Mouse (Mus musculus) myocyte (in vitro differentiated cells): ENCODE data around the gene Cript. TPM values are rescaled to one million over a fixed set of nuclear protein-coding genes. Genes with fewer than 3 reads are reported as not detected.

Source experiments
- H3K27me3 ChIP-seq: one replicate; pipeline ENCODE4 v1.6.1; 2011; ENCODE audit not compliant: control insufficient read depth, insufficient read depth, insufficient read length
- H3K36me3 ChIP-seq: one replicate; pipeline ENCODE4 v1.6.1; 2011; ENCODE audit not compliant: control insufficient read depth, insufficient read depth
- H3K4me2 ChIP-seq: one replicate; pipeline ENCODE4 v1.6.1; 2011; ENCODE audit warnings: low read depth, control low read depth
- H3K4me3 ChIP-seq: one replicate; pipeline ENCODE4 v1.5.1; 2011; ENCODE audit warnings: mild to moderate bottlenecking, control low read depth, moderate library complexity
- H3K79me2 ChIP-seq: one replicate; pipeline ENCODE4 v1.6.1; 2011; ENCODE audit not compliant: control insufficient read depth, insufficient read depth
- H3ac ChIP-seq: one replicate; pipeline ENCODE4 v1.6.1; 2011; ENCODE audit not compliant: control insufficient read depth, insufficient read length
- CEBPB ChIP-seq: IDR thresholded peaks from 2 replicates; pipeline ENCODE4 v1.6.1; 2011; ENCODE audit warnings: mild to moderate bottlenecking, moderate library complexity; ENCODE audit not compliant: poor library complexity, insufficient read depth, severe bottlenecking
- E2F4 ChIP-seq: IDR thresholded peaks from one replicate; pipeline ENCODE4 v1.6.1; 2011; ENCODE audit warnings: mild to moderate bottlenecking, control low read depth, moderate library complexity; ENCODE audit not compliant: insufficient read depth
- MAX ChIP-seq: IDR thresholded peaks from one replicate; pipeline ENCODE4 v1.6.1; 2011; ENCODE audit warnings: low read depth, mild to moderate bottlenecking, control low read depth
- MYOD1 ChIP-seq, 3 experiments: IDR thresholded peaks; one replicate each; pipeline ENCODE4 v1.6.1; 2011; ENCODE audit warnings: control low read depth in 2 of 3, low read depth in 2 of 3, mild to moderate bottlenecking in 2 of 3, moderate library complexity in 1 of 3; ENCODE audit not compliant: insufficient read length in 2 of 3, control insufficient read depth in 1 of 3
- MYOG ChIP-seq, 3 experiments: IDR thresholded peaks; one replicate each; pipeline ENCODE4 v1.6.1; 2011; ENCODE audit warnings: control low read depth in 2 of 3, low read depth in 2 of 3, mild to moderate bottlenecking in 2 of 3; ENCODE audit not compliant: insufficient read length in 2 of 3, control insufficient read depth in 1 of 3, insufficient read depth in 1 of 3
- POLR2A ChIP-seq: IDR thresholded peaks from one replicate; pipeline ENCODE4 v1.6.1; 2011; ENCODE audit warnings: low read depth, mild to moderate bottlenecking, control low read depth, moderate library complexity; ENCODE audit not compliant: insufficient read length
- POLR2AphosphoS2 ChIP-seq: IDR thresholded peaks from one replicate; pipeline ENCODE4 v1.6.1; 2011; ENCODE audit warnings: low read depth, control low read depth; ENCODE audit not compliant: insufficient read length
- REST ChIP-seq: IDR thresholded peaks from one replicate; pipeline ENCODE4 v1.6.1; 2011; ENCODE audit warnings: mild to moderate bottlenecking, control low read depth, moderate library complexity; ENCODE audit not compliant: insufficient read depth, insufficient read length
- SRF ChIP-seq: IDR thresholded peaks from one replicate; pipeline ENCODE4 v1.6.1; 2011; ENCODE audit warnings: low read depth; ENCODE audit not compliant: control insufficient read depth, insufficient read length
- TCF12 ChIP-seq: IDR thresholded peaks from one replicate; pipeline ENCODE4 v1.6.1; 2011; ENCODE audit warnings: mild to moderate bottlenecking, control low read depth; ENCODE audit not compliant: poor library complexity, insufficient read depth, severe bottlenecking
- TCF3 ChIP-seq: IDR thresholded peaks from one replicate; pipeline ENCODE4 v1.6.1; 2011; ENCODE audit warnings: low read depth, control low read depth; ENCODE audit not compliant: insufficient read length
- USF1 ChIP-seq: IDR thresholded peaks from one replicate; pipeline ENCODE4 v1.6.1; 2011; ENCODE audit warnings: low read depth, mild to moderate bottlenecking, control low read depth, moderate library complexity
- polyA plus RNA-seq: library from polyadenylated mRNA; unstranded; fragments of >200 nt; fragmentation: generic; extraction: Trizol; gene quantifications from one replicate; pipeline ENCODE4 v1.2.1, GENCODE M21; 2012; ENCODE audit warnings: missing spikeins

The Cript gene
- polyA plus RNA-seq: 49.1 TPM

DNA sequence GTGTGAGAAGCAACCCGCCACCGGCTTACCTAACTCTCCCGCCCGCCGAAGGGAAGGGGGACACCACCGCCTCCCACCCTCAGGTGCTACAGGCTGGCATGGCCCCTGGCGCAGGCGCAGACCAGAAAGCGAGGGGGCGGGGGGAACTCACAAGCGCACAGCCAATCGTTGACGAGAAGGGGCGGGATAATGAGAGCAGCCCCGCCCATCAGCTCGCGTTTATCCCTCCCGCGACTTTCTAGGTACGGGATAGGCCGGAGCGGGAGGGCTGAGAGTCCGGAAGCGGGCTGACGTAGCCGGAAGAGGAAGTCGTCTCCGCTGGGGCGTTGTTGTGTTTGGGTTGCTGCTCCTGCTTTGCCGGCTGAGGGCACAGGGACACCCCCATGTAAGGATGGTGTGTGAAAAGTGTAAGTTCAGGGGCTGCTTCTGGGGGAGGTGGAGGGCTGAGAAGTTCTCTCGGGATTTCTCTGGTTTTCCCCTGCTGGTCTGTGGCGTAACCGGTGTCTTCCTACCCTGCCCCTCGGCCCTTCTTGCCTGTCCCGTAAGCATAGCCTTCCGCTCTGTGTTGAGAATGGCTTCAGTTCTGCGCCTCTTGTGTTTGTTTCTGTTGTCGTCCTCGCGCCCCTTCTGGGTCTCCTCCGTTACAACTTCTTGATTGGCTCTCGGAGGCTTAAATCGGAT is at the start of gene Cript, which contains the start of gene Pigf:
TSS of gene Cript (plus strand) at position 282 of the 681 bp plus-strand sequence.
TSS of gene Pigf (minus strand) at position 138 of the 681 bp plus-strand sequence.
- H3ac ChIP-seq: peak within 1 kb of the TSS; percentile 27
- H3K79me2 ChIP-seq: peaks cover 12% of the 10 kb centered on the region
- peak within 1 kb of the TSS; percentile 94 for H3K4me2 ChIP-seq
- peak within 1 kb of the TSS; percentile 62 for H3K4me3 ChIP-seq
- TF ChIP-seq CEBPB (no peak), REST (no peak), E2F4 (no peak), MYOD1 (IDR thresholded peaks at IDR 0.05; ENCODE audit: control insufficient read depth in 1 of 3, insufficient read length in 2 of 3, low read depth in 2 of 3) (no peak), TCF3 (no peak), POLR2A (peak; percentile 82), TCF12 (no peak), POLR2AphosphoS2 (peak; percentile 84)
- H3K27me3 ChIP-seq: no peaks in the 10 kb centered on the region
- peaks cover 10% of the 10 kb centered on the region for H3K36me3 ChIP-seq

GRCm38 (mm10) chr17:86976387-86976786 is 49.0 kb upstream of the Cript start:
- no peak for TF ChIP-seq CEBPB
- no peak for TF ChIP-seq POLR2A
- peak; percentile 61 for TF ChIP-seq POLR2AphosphoS2
- H3K27me3 ChIP-seq: no peaks in the 10 kb centered on the region
- H3K4me2 ChIP-seq: no peak overlapping the region
- peaks cover 59% of the 10 kb centered on the region for H3K79me2 ChIP-seq
- peaks cover 51% of the 10 kb centered on the region for H3K36me3 ChIP-seq
- H3K4me3 ChIP-seq: no peak overlapping the region
- no peak overlapping the region for H3ac ChIP-seq

DNA sequence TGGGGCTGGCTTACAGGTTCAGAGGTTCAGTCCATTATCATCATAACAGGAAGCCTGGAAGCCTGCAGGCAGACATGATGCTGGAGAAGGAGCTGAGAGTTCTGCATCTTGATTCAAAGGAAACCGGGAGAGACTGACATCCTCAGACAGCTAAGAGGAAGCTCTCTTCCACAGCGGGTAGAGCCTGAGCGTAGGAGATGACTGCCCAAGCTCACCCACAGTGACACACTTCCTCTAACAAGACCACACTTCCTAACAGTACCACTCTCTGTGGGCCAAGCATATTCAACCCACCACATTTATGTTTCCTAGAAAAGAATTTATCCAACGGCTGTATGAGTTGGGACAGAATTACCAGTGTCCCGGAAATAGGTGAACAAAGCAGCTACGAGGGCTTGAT is 46.9 kb upstream of the Cript start:
- Histone ChIP-seq H3K79me2 (peaks cover 46% of the 10 kb centered on the region), H3K4me2 (no peak overlapping the region), H3K27me3 (no peaks in the 10 kb centered on the region), H3K36me3 (peaks cover 38% of the 10 kb centered on the region), H3K4me3 (no peak overlapping the region), H3ac (no peak overlapping the region)
- TF ChIP-seq TCF12: no peak
- no peak for TF ChIP-seq POLR2A

DNA sequence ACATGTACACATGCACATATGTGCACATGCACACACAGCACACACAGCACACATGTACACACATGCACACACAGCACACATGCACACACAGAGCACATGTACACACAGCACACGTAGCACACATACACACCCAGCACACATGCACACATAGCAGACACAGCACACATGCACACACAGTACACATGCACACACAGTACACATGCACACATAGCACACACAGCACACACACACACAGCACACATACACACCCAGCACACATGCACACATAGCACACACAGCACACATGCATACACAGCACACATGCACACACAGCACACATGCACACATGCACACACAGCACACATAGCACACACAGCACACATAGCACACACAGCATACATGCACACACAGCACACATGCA is 44.1 kb upstream of the Cript start:
- peaks cover 43% of the 10 kb centered on the region for H3K79me2 ChIP-seq
- no peak for TF ChIP-seq TCF12
- peak; percentile 27 for TF ChIP-seq POLR2AphosphoS2
- H3K36me3 ChIP-seq: peaks cover 27% of the 10 kb centered on the region
- H3ac ChIP-seq: no peak overlapping the region
- no peaks in the 10 kb centered on the region for H3K27me3 ChIP-seq
- H3K4me3 ChIP-seq: no peak overlapping the region
- H3K4me2 ChIP-seq: no peak overlapping the region

DNA sequence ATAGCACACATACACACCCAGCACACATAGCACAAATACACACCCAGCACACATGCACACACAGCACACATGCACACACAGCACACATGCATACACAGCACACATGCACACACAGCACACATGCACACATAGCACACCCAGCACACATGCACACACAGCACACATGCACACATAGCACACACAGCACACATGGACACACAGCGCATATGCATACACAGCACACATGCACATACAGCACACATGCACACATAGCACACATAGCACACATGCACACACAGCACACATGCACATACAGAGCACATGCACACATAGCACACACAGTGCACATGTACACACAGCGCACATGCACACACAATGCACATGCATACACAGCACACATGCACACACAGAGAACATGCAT is 43.6 kb upstream of the Cript start:
- Histone ChIP-seq H3K36me3 (peaks cover 22% of the 10 kb centered on the region), H3K4me3 (no peak overlapping the region), H3ac (no peak overlapping the region), H3K27me3 (no peaks in the 10 kb centered on the region), H3K4me2 (no peak overlapping the region), H3K79me2 (peaks cover 43% of the 10 kb centered on the region)
- TF ChIP-seq E2F4: no peak
- no peak for TF ChIP-seq USF1
- peak; percentile 78 for TF ChIP-seq POLR2AphosphoS2
- TF ChIP-seq POLR2A: peak; percentile 55

GRCm38 (mm10) chr17:86982497-86982896 is 42.9 kb upstream of the Cript start:
- no peak for TF ChIP-seq TCF12
- TF ChIP-seq USF1: no peak
- Histone ChIP-seq H3ac (no peak overlapping the region), H3K79me2 (peaks cover 37% of the 10 kb centered on the region), H3K4me3 (no peak overlapping the region), H3K4me2 (no peak overlapping the region), H3K27me3 (no peaks in the 10 kb centered on the region), H3K36me3 (peaks cover 18% of the 10 kb centered on the region)

GRCm38 (mm10) chr17:86986449-86987138 is 38.8 kb upstream of the Cript start:
- Histone ChIP-seq H3K36me3 (peaks cover under 1% of the 10 kb centered on the region), H3ac (no peak overlapping the region), H3K27me3 (no peaks in the 10 kb centered on the region), H3K4me2 (peak overlapping the region; percentile 18), H3K4me3 (no peak overlapping the region), H3K79me2 (peaks cover 43% of the 10 kb centered on the region)
- peak in 2 of 3 experiments; percentile 7 to 45 for TF ChIP-seq MYOG (IDR thresholded peaks at IDR 0.05; ENCODE audit: control insufficient read depth in 1 of 3, insufficient read depth in 1 of 3, insufficient read length in 2 of 3, low read depth in 2 of 3)
- no peak for TF ChIP-seq POLR2AphosphoS2
- TF ChIP-seq SRF: no peak
- TF ChIP-seq MYOD1 (IDR thresholded peaks at IDR 0.05; ENCODE audit: control insufficient read depth in 1 of 3, insufficient read length in 2 of 3, low read depth in 2 of 3): peak in 2 of 3 experiments; percentile 20 to 41
- TF ChIP-seq TCF12: no peak
- no peak for TF ChIP-seq POLR2A
- TF ChIP-seq TCF3: no peak
- no peak for TF ChIP-seq MAX
- no peak for TF ChIP-seq USF1
- TF ChIP-seq CEBPB: no peak
- no peak for TF ChIP-seq REST
- TF ChIP-seq E2F4: no peak
